Mouse (Mus musculus) heart, embryonic 10.5 days (tissue): ENCODE data around the gene Gcdh. TPM values are rescaled to one million over a fixed set of nuclear protein-coding genes. Genes with fewer than 3 reads are reported as not detected.

Experiments used
- DNase-seq: peaks from one replicate; pipeline ENCODE4 v3.0.0-alpha.2; 2017; ENCODE audit warnings: low spot score
- H3K27ac ChIP-seq: fragments of 300-500 bp; sonication (generic); 2 replicates; pipeline ENCODE4 v1.5.1; 2016; ENCODE audit warnings: mild to moderate bottlenecking
- H3K27me3 ChIP-seq: fragments of 300-500 bp; sonication (generic); 2 replicates; pipeline ENCODE4 v1.6.1; 2016; ENCODE audit warnings: mild to moderate bottlenecking; ENCODE audit not compliant: poor library complexity, insufficient read depth, severe bottlenecking
- H3K36me3 ChIP-seq: fragments of 300-500 bp; sonication (generic); 2 replicates; pipeline ENCODE4 v1.6.1; 2016; ENCODE audit warnings: mild to moderate bottlenecking, moderate library complexity
- H3K4me1 ChIP-seq: fragments of 300-500 bp; sonication (generic); 2 replicates; pipeline ENCODE4 v1.6.1; 2016; ENCODE audit warnings: mild to moderate bottlenecking
- H3K4me3 ChIP-seq: fragments of 300-500 bp; sonication (generic); 2 replicates; pipeline ENCODE4 v1.5.1; 2016; ENCODE audit warnings: mild to moderate bottlenecking, moderate library complexity
- H3K9me3 ChIP-seq: fragments of 300-500 bp; sonication (generic); 2 replicates; pipeline ENCODE4 v1.6.1; 2016; ENCODE audit warnings: mild to moderate bottlenecking, moderate library complexity
- WGBS: fragments of 180-500 bp; shearing (Covaris S2); methylation state at CpG from one replicate; pipeline ENCODE4 v1.1.7; 2016; 5-methylcytosine and 5-hydroxymethylcytosine counted together
- polyA plus RNA-seq: library from polyadenylated mRNA; unstranded; fragments of >200 nt; fragmentation: Nextera tagmentation; extraction: Ambion mirVana; gene quantifications from 2 replicates; pipeline ENCODE4 v1.2.1, GENCODE M21; 2016

The Gcdh gene
- polyA plus RNA-seq, 1 experiment from 2014 or later = 43.8 TPM

- no peak for DNase-seq
- peaks cover 73% of the 10 kb centered on the region for H3K27me3 ChIP-seq
- 55% methylated on average over 2 of the region's 2 CpGs for WGBS
- no peak overlapping the region for H3K27ac ChIP-seq
- H3K9me3 ChIP-seq = no peaks in the 10 kb centered on the region
- H3K4me1 ChIP-seq = no peaks in the 10 kb centered on the region
- H3K36me3 ChIP-seq = no peaks in the 10 kb centered on the region
- H3K4me3 ChIP-seq = no peak overlapping the region
Measured at GRCm38 (mm10) chr8:84921596-84921995, 27.9 kb upstream of the Gcdh start.

DNA sequence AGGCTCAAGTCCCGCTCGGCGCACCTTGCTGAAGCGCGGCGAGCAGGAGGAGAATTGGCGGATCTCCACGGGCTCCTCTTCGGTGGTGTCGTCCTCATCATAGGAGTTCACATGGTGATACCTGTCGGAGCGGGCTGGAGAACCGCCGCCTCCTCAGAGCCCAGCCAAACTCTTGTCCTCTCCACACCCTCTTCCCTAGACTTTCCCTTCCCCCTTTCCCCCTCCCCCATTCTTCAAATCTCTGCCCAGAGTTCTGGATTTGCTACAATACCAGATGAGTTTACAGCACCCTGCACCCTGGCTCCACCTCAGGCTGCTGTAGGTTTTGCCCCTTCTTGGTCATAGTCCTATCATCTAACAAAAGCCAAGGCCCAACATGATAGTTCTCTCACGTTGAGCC lies 24.9 kb upstream of the Gcdh start:
- Histone ChIP-seq H3K9me3 (no peaks in the 10 kb centered on the region), H3K27me3 (peaks cover 77% of the 10 kb centered on the region), H3K27ac (no peak overlapping the region), H3K36me3 (no peaks in the 10 kb centered on the region), H3K4me1 (0 out of 2 replicates have a peak, but pooled peaks cover 1% of the 10 kb centered on the region), H3K4me3 (no peak overlapping the region)
- no peak for DNase-seq
- 81% methylated on average over 15 of the region's 15 CpGs for WGBS

- peak; percentile 69 for DNase-seq
Measured at GRCm38 (mm10) chr8:84917781-84918180, 24.1 kb upstream of the Gcdh start.

GRCm38 (mm10) chr8:84915269-84915668 lies 21.5 kb upstream of the Gcdh start:
- H3K4me1 ChIP-seq = peaks cover 15% of the 10 kb centered on the region
- no peaks in the 10 kb centered on the region for H3K9me3 ChIP-seq
- H3K27ac ChIP-seq = no peak overlapping the region
- peaks cover 99% of the 10 kb centered on the region for H3K27me3 ChIP-seq
- H3K4me3 ChIP-seq = no peak overlapping the region
- DNase-seq = no peak
- WGBS = 81% methylated on average over 8 of the region's 8 CpGs
- no peaks in the 10 kb centered on the region for H3K36me3 ChIP-seq

More at GRCm38 (mm10) chr8:84917781-84918180, 24.1 kb upstream of the Gcdh start:
- 0 out of 2 replicates have a peak overlapping the region, but pooled peaks have one; percentile 18 for H3K4me3 ChIP-seq
- peaks cover 10% of the 10 kb centered on the region for H3K4me1 ChIP-seq
- H3K9me3 ChIP-seq = no peaks in the 10 kb centered on the region
- 23% methylated on average over 20 of the region's 20 CpGs for WGBS
- no peak overlapping the region for H3K27ac ChIP-seq
- H3K36me3 ChIP-seq = no peaks in the 10 kb centered on the region
- peaks cover 82% of the 10 kb centered on the region for H3K27me3 ChIP-seq

DNA sequence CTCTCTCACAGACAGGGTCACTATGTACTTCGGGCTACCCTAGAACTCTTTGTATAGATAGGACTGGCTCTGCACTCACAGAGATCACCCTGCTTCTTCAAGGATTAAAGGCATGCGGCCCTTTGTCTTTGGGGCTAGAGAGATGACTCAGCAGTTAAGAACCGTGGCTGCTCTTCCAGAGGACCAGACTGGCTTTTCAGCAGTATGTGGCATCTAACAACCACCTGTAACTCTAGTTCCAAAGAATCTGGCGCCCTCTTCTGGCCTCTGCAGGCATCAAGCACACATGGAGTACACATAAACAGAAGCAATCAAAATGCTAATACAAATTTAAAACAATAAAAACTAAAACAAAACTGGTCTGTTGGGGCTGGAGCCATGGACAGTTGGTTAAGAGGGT lies 20.2 kb upstream of the Gcdh start:
- H3K36me3 ChIP-seq = no peaks in the 10 kb centered on the region
- no peaks in the 10 kb centered on the region for H3K9me3 ChIP-seq
- H3K27ac ChIP-seq = no peak overlapping the region; the same call in 1 of the 2 replicates
- H3K27me3 ChIP-seq = peaks cover 99% of the 10 kb centered on the region
- peaks cover 19% of the 10 kb centered on the region for H3K4me1 ChIP-seq
- DNase-seq = peak; percentile 76
- H3K4me3 ChIP-seq = peak overlapping the region; percentile 64; the same call in 1 of the 2 replicates
- 33% methylated on average over 4 of the region's 4 CpGs for WGBS

GRCm38 (mm10) chr8:84913502-84913900 lies 19.8 kb upstream of the Gcdh start:
- DNase-seq = no peak
- H3K4me3 ChIP-seq = peak overlapping the region; percentile 64
- peaks cover 23% of the 10 kb centered on the region for H3K4me1 ChIP-seq
- H3K27me3 ChIP-seq = peaks cover 99% of the 10 kb centered on the region
- peak overlapping the region; percentile 47 for H3K27ac ChIP-seq
- WGBS = 11% methylated on average over 9 of the region's 9 CpGs
- H3K9me3 ChIP-seq = no peaks in the 10 kb centered on the region
- H3K36me3 ChIP-seq = no peaks in the 10 kb centered on the region

DNA sequence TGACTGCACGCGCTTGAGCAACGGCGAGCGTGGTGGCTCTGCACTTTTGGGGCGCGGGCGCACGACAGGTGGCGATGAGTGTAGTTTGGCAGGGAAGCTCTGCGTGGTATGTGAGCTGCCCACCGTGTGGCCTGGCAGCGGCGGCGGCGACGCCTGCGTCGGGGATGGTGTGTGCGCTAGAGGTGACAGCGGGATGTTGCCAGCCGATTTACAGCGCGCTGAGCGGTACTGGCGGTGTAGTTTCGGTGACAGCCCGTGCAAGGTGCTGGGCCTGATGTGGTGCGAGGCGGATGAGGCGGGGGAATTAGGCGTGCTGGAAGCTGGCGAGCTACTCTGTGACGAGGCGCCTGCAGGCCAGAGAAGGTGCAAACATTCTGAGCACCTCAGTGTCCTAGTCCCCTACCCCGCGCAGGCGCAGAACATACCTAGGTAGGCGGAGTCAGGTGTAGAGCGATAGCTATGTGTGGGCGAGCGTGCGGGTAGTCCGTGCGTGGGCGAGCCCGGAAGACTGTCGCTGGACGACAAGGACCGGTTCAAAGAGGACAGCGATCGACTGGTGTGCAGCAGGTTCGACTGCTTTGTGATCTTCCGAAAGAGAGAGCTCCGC lies 19.3 kb upstream of the Gcdh start:
- peaks cover 94% of the 10 kb centered on the region for H3K27me3 ChIP-seq
- H3K9me3 ChIP-seq = no peaks in the 10 kb centered on the region
- H3K27ac ChIP-seq = peak overlapping the region; percentile 47

DNA sequence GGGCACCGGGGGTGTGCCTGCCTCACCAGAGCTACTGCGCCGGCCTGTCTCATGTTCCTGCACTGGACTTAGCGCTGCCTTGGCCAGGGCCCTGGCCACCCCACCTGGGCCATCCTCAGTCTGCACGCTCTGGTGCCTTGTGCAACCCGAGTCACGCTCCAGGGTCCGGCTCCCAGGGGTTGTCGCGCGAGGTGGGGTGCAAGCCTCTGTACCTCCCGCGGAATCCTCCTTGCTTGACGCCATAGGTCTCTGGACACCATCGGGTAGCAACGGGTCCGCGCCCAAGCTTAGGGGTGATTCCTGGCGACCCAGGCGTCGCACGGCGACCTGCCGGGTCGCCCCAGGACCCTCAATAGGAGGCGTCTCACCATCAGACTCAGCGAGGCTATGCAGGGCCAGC lies 18.7 kb upstream of the Gcdh start:
- no peaks in the 10 kb centered on the region for H3K36me3 ChIP-seq
- H3K4me3 ChIP-seq = peak overlapping the region; percentile 64
- no peak overlapping the region for H3K27ac ChIP-seq
- peaks cover 24% of the 10 kb centered on the region for H3K4me1 ChIP-seq
- peaks cover 88% of the 10 kb centered on the region for H3K27me3 ChIP-seq
- H3K9me3 ChIP-seq = no peaks in the 10 kb centered on the region
- DNase-seq = peak; percentile 73
- WGBS = 16% methylated on average over 27 of the region's 27 CpGs

More for the DNA sequence above, 19.3 kb upstream of the Gcdh start:
- Histone ChIP-seq H3K36me3 (no peaks in the 10 kb centered on the region), H3K4me3 (peak overlapping the region; percentile 64), H3K4me1 (peaks cover 24% of the 10 kb centered on the region)
- WGBS = 1% methylated on average over 55 of the region's 55 CpGs
- DNase-seq = peak; percentile 92

GRCm38 (mm10) chr8:84911854-84912253 lies 18.1 kb upstream of the Gcdh start:
- 72% methylated on average over 9 of the region's 9 CpGs for whole genome bisulfite sequencing
- H3K9me3 ChIP-seq = no peaks in the 10 kb centered on the region
- H3K27me3 ChIP-seq = peaks cover 83% of the 10 kb centered on the region
- H3K27ac ChIP-seq = no peak overlapping the region
- peak; percentile 73 for DNase-seq
- no peak overlapping the region for H3K4me3 ChIP-seq
- H3K4me1 ChIP-seq = peaks cover 24% of the 10 kb centered on the region
- H3K36me3 ChIP-seq = no peaks in the 10 kb centered on the region

DNA sequence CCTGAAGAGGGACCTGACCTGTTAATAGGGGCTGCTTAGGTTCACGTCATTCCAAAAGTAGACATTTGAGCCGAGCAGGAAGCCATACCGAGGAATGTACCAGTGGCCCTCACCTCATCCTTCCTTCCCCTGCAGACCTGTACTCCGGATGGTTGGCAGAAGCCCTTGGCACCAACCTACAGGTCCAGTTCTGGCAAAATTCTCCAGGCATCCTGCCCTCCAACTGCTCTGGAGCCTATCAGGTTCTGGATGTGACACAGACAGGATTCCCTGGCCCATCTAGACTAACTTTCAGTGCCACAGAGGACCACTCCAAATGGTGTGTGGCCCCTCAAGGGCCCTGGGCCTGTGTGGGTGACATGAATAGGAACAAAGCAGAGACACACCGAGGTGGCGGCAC lies 16.8 kb upstream of the Gcdh start:
- Histone ChIP-seq H3K27ac (no peak overlapping the region), H3K4me3 (no peak overlapping the region), H3K27me3 (peaks cover 70% of the 10 kb centered on the region), H3K36me3 (no peaks in the 10 kb centered on the region), H3K9me3 (no peaks in the 10 kb centered on the region), H3K4me1 (peaks cover 24% of the 10 kb centered on the region)
- DNase-seq = no peak
- WGBS = 84% methylated on average over 6 of the region's 6 CpGs

DNA sequence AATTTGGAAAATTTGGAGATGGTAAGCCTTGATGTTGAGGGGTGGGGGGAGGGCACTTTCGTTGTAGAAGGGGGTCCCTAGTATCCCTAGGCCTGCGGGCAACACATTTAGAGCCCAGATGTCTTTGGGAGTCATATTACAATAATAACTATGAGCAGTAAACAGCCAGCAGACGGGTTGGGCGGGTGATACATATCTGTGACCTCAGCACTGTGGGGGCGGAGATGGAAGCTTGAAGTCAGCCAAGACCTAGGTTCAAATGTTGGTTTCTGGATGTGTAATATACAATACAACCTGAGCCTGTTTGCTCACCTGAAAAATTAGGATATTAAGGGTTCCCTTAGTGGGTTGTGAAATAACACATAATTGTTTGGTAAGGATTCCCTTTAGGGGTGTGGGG lies 16.2 kb upstream of the Gcdh start:
- no peak for DNase-seq
- WGBS = 72% methylated on average over 5 of the region's 5 CpGs
- H3K4me1 ChIP-seq = peaks cover 24% of the 10 kb centered on the region
- no peaks in the 10 kb centered on the region for H3K9me3 ChIP-seq
- H3K27me3 ChIP-seq = peaks cover 66% of the 10 kb centered on the region
- H3K27ac ChIP-seq = no peak overlapping the region
- H3K4me3 ChIP-seq = no peak overlapping the region
- H3K36me3 ChIP-seq = no peaks in the 10 kb centered on the region

DNA sequence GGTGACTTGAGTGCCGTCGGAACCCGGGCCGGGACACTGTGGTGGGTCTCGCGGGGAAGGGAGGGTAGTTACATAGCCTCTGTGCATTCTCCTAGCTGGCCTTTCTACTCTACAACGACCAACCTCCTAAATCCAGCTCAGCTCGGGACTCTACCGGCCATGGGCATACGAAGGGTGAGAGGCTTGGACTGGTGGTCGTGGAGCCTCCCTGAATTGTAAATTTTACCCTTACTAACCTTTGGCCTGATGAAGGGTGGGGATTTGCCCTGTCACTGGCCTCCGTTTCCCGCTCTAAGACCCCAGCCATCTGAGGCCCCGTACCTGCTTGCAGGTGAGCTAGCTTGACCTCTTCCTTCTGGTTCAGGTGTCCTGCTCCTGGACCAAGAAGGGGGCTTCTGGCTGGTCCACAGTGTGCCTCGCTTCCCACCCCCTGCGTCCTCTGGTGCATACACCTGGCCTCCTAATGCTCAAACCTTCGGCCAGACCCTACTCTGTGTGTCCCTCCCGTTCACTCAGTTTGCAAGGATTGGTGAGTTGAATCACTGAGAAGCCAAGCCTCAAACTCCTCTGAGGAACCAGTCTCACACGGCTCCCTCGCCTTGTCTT lies 15.5 kb upstream of the Gcdh start:
- Histone ChIP-seq H3K4me3 (peak overlapping the region; percentile 71), H3K4me1 (peaks cover 24% of the 10 kb centered on the region), H3K27ac (peak overlapping the region; percentile 76; the same call in 1 of the 2 replicates), H3K27me3 (peaks cover 66% of the 10 kb centered on the region), H3K36me3 (no peaks in the 10 kb centered on the region), H3K9me3 (no peaks in the 10 kb centered on the region)
- WGBS = 42% methylated on average over 20 of the region's 20 CpGs
- no peak for DNase-seq

DNA sequence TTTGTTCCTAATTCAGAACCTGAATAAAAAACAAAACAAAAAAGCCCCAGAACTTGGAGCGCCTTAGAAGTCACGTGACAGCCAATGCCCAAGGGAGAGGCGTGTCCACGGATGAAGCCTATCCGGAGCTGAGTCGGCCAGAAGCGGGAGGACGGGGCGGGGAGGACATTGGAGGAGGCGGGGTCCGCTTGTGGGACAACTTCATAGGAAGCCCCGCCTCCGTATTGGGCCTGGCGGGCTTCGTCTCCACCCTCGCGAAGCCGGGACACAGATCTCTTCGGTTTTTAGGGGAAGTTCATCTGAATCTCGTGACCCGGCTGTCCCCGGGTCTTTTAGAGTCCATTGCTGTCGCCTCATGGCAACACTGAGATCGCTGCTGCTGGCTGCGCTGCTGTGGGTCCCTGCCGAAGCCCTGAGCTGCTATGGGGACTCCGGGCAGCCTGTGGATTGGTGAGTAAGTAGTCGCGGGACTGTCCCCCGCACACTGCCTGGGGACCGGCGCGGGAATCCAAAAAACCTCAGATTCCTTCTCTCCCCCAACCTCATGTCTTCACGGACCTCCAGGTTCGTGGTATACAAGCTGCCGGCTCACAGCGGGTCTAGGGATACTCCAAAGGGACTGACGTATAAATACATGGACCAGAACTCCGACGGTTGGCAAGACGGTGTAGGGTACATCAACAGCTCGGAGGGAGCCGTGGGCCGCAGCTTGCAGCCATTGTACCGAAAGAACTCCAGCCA lies 14.9 kb upstream of the Gcdh start, which contains the start of gene Dnase2a:
TSS of gene Dnase2a (plus strand) at position 140 of the 741 bp plus-strand sequence.
- H3K27me3 ChIP-seq = peaks cover 61% of the 10 kb centered on the region
- peak; percentile 98 for DNase-seq
- WGBS = under 1% methylated on average over 45 of the region's 45 CpGs
- H3K36me3 ChIP-seq = no peaks in the 10 kb centered on the region
- peaks cover 22% of the 10 kb centered on the region for H3K4me1 ChIP-seq
- H3K9me3 ChIP-seq = no peaks in the 10 kb centered on the region
- H3K4me3 ChIP-seq = peak within 1 kb of the TSS; percentile 71
- peak within 1 kb of the TSS; percentile 76 for H3K27ac ChIP-seq
